In genomic region chr2:74619676-74620246, GRCm38 (mm10) we compare ENCODE assay signal across 30 mouse cellular contexts. TPM values are rescaled to one million over a fixed set of nuclear protein-coding genes. Genes with fewer than 3 reads are reported as not detected.
DNase-seq lines count a peak whose midpoint lies in the region; ATAC-seq and TF ChIP-seq lines count a peak whose summit lies in the region.
"Had no signal": no experiment of that assay in that cellular context is flagged by ENCODE, and none has a peak within 500 bp of the region (broad histone marks: within the 10 kb centered on the region; RNA-seq: fewer than 3 reads in every experiment).

No protein-coding gene starts in this region.

- no peak for ATAC-seq in intestine, embryonic 14.5 days (replicated peaks; ENCODE audit: low FRiP score, low TSS enrichment, low read depth)
- ATAC-seq in intestine, embryonic 15.5 days, result no peak
- ATAC-seq in embryonic facial prominence, embryonic 14.5 days (ENCODE audit: low read depth), result no peak
- ATAC-seq in limb, embryonic 12.5 days (ENCODE audit: insufficient number of reproducible peaks, insufficient read depth, low FRiP score, low TSS enrichment, low read depth), result peak; percentile 70; the same call in 1 of the 2 replicates
- peak; percentile 58 for ATAC-seq in limb, embryonic 14.5 days (ENCODE audit: low FRiP score, low read depth)
- ATAC-seq: forebrain, embryonic 14.5 days; forebrain, embryonic 16.5 days had no signal

- no peak for TF ChIP-seq POLR2A in limb, embryonic 14.5 days (IDR thresholded peaks at IDR 0.05; ENCODE audit: borderline replicate concordance, extremely low read depth, insufficient read depth, insufficient read length)

- WGBS in intestine, embryonic 14.5 days, result 81% methylated on average over 3 of the region's 3 CpGs
- 85% methylated on average over 3 of the region's 3 CpGs for WGBS in intestine, embryonic 15.5 days
- WGBS in embryonic facial prominence, embryonic 14.5 days, result 59% methylated on average over 3 of the region's 3 CpGs
- WGBS in limb, embryonic 12.5 days, result 31% methylated on average over 3 of the region's 3 CpGs
- 29% methylated on average over 3 of the region's 3 CpGs for WGBS in limb, embryonic 14.5 days

- peak overlapping the region; percentile 1; the same call in 1 of the 2 replicates for H3K4me2 ChIP-seq in intestine, embryonic 14.5 days (ENCODE audit: low read length)
- H3K4me2 ChIP-seq in intestine, embryonic 15.5 days (replicated peaks), result no peak overlapping the region
- H3K4me2 ChIP-seq in embryonic facial prominence, embryonic 14.5 days (ENCODE audit: low read depth, low read length), result peak overlapping the region; percentile 1; the same call in 1 of the 2 replicates
- H3K4me2 ChIP-seq in limb, embryonic 12.5 days, result peak overlapping the region; percentile 53
- H3K4me2 ChIP-seq in limb, embryonic 14.5 days (replicated peaks; ENCODE audit: low read depth, low read length, severe bottlenecking), result peak overlapping the region; percentile 47
- H3K4me2 ChIP-seq: embryonic facial prominence, embryonic 15.5 days; forebrain, embryonic 12.5 days had no signal

- no peak overlapping the region for H3K27ac ChIP-seq in intestine, embryonic 14.5 days (ENCODE audit: low read depth)
- no peak overlapping the region for H3K27ac ChIP-seq in intestine, embryonic 15.5 days
- no peak overlapping the region for H3K27ac ChIP-seq in embryonic facial prominence, embryonic 14.5 days (replicated peaks; ENCODE audit: low read depth, low read length)
- peak overlapping the region; percentile 95 for H3K27ac ChIP-seq in limb, embryonic 12.5 days
- H3K27ac ChIP-seq in limb, embryonic 14.5 days (replicated peaks; ENCODE audit: low read depth, low read length), result peak overlapping the region; percentile 87; the same call in 1 of the 2 replicates
- H3K27ac ChIP-seq: embryonic facial prominence, embryonic 15.5 days; forebrain, embryonic 10.5 days; forebrain, embryonic 12.5 days had no signal

- H3K9me3 ChIP-seq in intestine, embryonic 14.5 days (ENCODE audit: control insufficient read depth, low read length), result no peaks in the 10 kb centered on the region
- H3K9me3 ChIP-seq in intestine, embryonic 15.5 days, result no peaks in the 10 kb centered on the region
- no peaks in the 10 kb centered on the region for H3K9me3 ChIP-seq in embryonic facial prominence, embryonic 14.5 days (ENCODE audit: control insufficient read depth, low read length)
- no peaks in the 10 kb centered on the region for H3K9me3 ChIP-seq in limb, embryonic 12.5 days
- no peaks in the 10 kb centered on the region for H3K9me3 ChIP-seq in limb, embryonic 14.5 days (ENCODE audit: control insufficient read depth, low read length)
- H3K9me3 ChIP-seq: embryonic facial prominence, embryonic 15.5 days; forebrain, embryonic 10.5 days; forebrain, embryonic 12.5 days had no signal

- no peaks in the 10 kb centered on the region for H3K27me3 ChIP-seq in intestine, embryonic 14.5 days (replicated peaks; ENCODE audit: control insufficient read depth, insufficient read depth, low read length)
- no peaks in the 10 kb centered on the region for H3K27me3 ChIP-seq in intestine, embryonic 15.5 days (replicated peaks)
- no peaks in the 10 kb centered on the region for H3K27me3 ChIP-seq in embryonic facial prominence, embryonic 14.5 days (replicated peaks; ENCODE audit: control insufficient read depth, insufficient read depth, low read length)
- no peaks in the 10 kb centered on the region for H3K27me3 ChIP-seq in limb, embryonic 12.5 days
- no peaks in the 10 kb centered on the region for H3K27me3 ChIP-seq in limb, embryonic 14.5 days (ENCODE audit: control insufficient read depth, insufficient read depth, low read length)
- H3K27me3 ChIP-seq: embryonic facial prominence, embryonic 15.5 days; forebrain, embryonic 12.5 days had no signal

- H3K9ac ChIP-seq in intestine, embryonic 14.5 days (ENCODE audit: low read length), result no peak overlapping the region
- no peak overlapping the region for H3K9ac ChIP-seq in intestine, embryonic 15.5 days
- H3K9ac ChIP-seq in embryonic facial prominence, embryonic 14.5 days (ENCODE audit: low read depth, low read length), result no peak overlapping the region
- no peak overlapping the region for H3K9ac ChIP-seq in limb, embryonic 12.5 days (replicated peaks)
- H3K9ac ChIP-seq in limb, embryonic 14.5 days (ENCODE audit: low read depth, low read length, severe bottlenecking), result peak overlapping the region; percentile 6; the same call in 1 of the 2 replicates
- H3K9ac ChIP-seq: embryonic facial prominence, embryonic 15.5 days; forebrain, embryonic 12.5 days had no signal

- no peak for DNase-seq in intestine, embryonic 14.5 days (ENCODE audit: low spot score)
- DNase-seq in embryonic facial prominence, embryonic 14.5 days (ENCODE audit: low spot score), result peak; percentile 20
- DNase-seq in limb, embryonic 14.5 days (ENCODE audit: low spot score), result peak; percentile 69
- DNase-seq in left cerebral cortex, adult 18-20 months (ENCODE audit: low spot score in 2 of 2), result no peak
- no peak for DNase-seq in spleen, postnatal 36 days (ENCODE audit: low spot score in 2 of 2)
- DNase-seq in lung, adult 18-20 months, result no peak
- DNase-seq: adrenal gland, adult 2 months; adrenal gland, postnatal 10 days; adrenal gland, postnatal 25 days; cerebellum, adult 11 months; cerebellum, adult 18-20 months; cerebellum, adult 8-10 months; cerebellum, adult 9-11 months; cerebellum, postnatal 14 days; cerebellum, postnatal 36 days had no signal

- no peaks in the 10 kb centered on the region for H3K36me3 ChIP-seq in intestine, embryonic 14.5 days (ENCODE audit: control insufficient read depth, insufficient read depth, low read length)
- no peaks in the 10 kb centered on the region for H3K36me3 ChIP-seq in intestine, embryonic 15.5 days
- H3K36me3 ChIP-seq in embryonic facial prominence, embryonic 14.5 days (ENCODE audit: control insufficient read depth, insufficient read depth, low read length), result no peaks in the 10 kb centered on the region
- H3K36me3 ChIP-seq in limb, embryonic 12.5 days, result no peaks in the 10 kb centered on the region
- H3K36me3 ChIP-seq in limb, embryonic 14.5 days (ENCODE audit: control insufficient read depth, insufficient read depth, low read length), result no peaks in the 10 kb centered on the region
- H3K36me3 ChIP-seq: embryonic facial prominence, embryonic 15.5 days; forebrain, embryonic 10.5 days; forebrain, embryonic 12.5 days had no signal

- no peak overlapping the region for H3K4me3 ChIP-seq in intestine, embryonic 14.5 days (ENCODE audit: low read depth, low read length)
- no peak overlapping the region for H3K4me3 ChIP-seq in intestine, embryonic 15.5 days (replicated peaks)
- no peak overlapping the region for H3K4me3 ChIP-seq in embryonic facial prominence, embryonic 14.5 days (ENCODE audit: low read depth, low read length)
- no peak overlapping the region for H3K4me3 ChIP-seq in limb, embryonic 12.5 days (replicated peaks)
- no peak overlapping the region; the same call in 1 of the 2 replicates for H3K4me3 ChIP-seq in limb, embryonic 14.5 days (replicated peaks; ENCODE audit: low read length)
- H3K4me3 ChIP-seq: embryonic facial prominence, embryonic 15.5 days; erythroblast, embryonic 14.5 days; forebrain, embryonic 10.5 days; forebrain, embryonic 12.5 days had no signal

- no peaks in the 10 kb centered on the region for H3K4me1 ChIP-seq in intestine, embryonic 14.5 days (replicated peaks; ENCODE audit: control insufficient read depth, insufficient read depth, low read length)
- H3K4me1 ChIP-seq in intestine, embryonic 15.5 days (replicated peaks), result no peaks in the 10 kb centered on the region
- H3K4me1 ChIP-seq in embryonic facial prominence, embryonic 14.5 days (ENCODE audit: control insufficient read depth, insufficient read depth, low read length), result peaks cover 4% of the 10 kb centered on the region
- H3K4me1 ChIP-seq in limb, embryonic 12.5 days (replicated peaks), result peaks cover 24% of the 10 kb centered on the region
- H3K4me1 ChIP-seq in limb, embryonic 14.5 days (ENCODE audit: control insufficient read depth, insufficient read depth, low read length), result peaks cover 10% of the 10 kb centered on the region; the same call in 1 of the 2 replicates
- H3K4me1 ChIP-seq: embryonic facial prominence, embryonic 15.5 days; forebrain, embryonic 10.5 days; forebrain, embryonic 12.5 days had no signal

RNA-seq across cellular contexts. Expression of gene Evx2, which starts 39.6 kb away (rescaled TPM):
- not detected in 2 replicates for polyA plus RNA-seq in intestine, embryonic 14.5 days (2014; fragmentation: Nextera tagmentation; extraction: Ambion mirVana)
- polyA plus RNA-seq in intestine, embryonic 15.5 days (2015; fragmentation: Nextera tagmentation; extraction: Ambion mirVana), result 0.04 TPM in 1 of 2 replicates, not detected in the other
- not detected in 2 replicates for polyA plus RNA-seq in embryonic facial prominence, embryonic 14.5 days (2014; fragmentation: Nextera tagmentation; extraction: Ambion mirVana)
- polyA plus RNA-seq in limb, embryonic 12.5 days (2016; fragmentation: Nextera tagmentation; extraction: Ambion mirVana), result 6.8 and 8.3 TPM in 2 replicates
- 8.9 and 15.2 TPM in 2 replicates for polyA plus RNA-seq in limb, embryonic 14.5 days (2012; rRNA removed)
- 2.3 and 3.4 TPM in 2 replicates for polyA plus RNA-seq in limb, embryonic 14.5 days (2014; fragmentation: Nextera tagmentation; extraction: Ambion mirVana)
- not detected for total RNA-seq in left cerebral cortex, adult 18-20 months (2021)
- total RNA-seq: adrenal gland, adult 2 months; adrenal gland, postnatal 10 days; adrenal gland, postnatal 25 days; adrenal gland, postnatal 4 days; common myeloid progenitor, adult 5-6 weeks; ES-E14; MEL had no signal
- polyA plus RNA-seq: adrenal gland, adult 2 months; C2C12; embryonic facial prominence, embryonic 15.5 days; erythroblast, embryonic 14.5 days; forebrain, embryonic 10.5 days; forebrain, embryonic 12.5 days; forebrain, embryonic 14.5 days; forebrain, embryonic 16.5 days had no signal

RNA-seq across cellular contexts. Expression of gene Lnpk, which starts 40.5 kb away (rescaled TPM):
- polyA plus RNA-seq in intestine, embryonic 14.5 days (2014; fragmentation: Nextera tagmentation; extraction: Ambion mirVana), result 22.5 and 23.7 TPM in 2 replicates
- polyA plus RNA-seq in intestine, embryonic 15.5 days (2015; fragmentation: Nextera tagmentation; extraction: Ambion mirVana), result 19.0 and 25.7 TPM in 2 replicates
- polyA plus RNA-seq in embryonic facial prominence, embryonic 14.5 days (2014; fragmentation: Nextera tagmentation; extraction: Ambion mirVana), result 25.5 and 27.8 TPM in 2 replicates
- polyA plus RNA-seq in limb, embryonic 12.5 days (2016; fragmentation: Nextera tagmentation; extraction: Ambion mirVana), result 80.8 and 90.7 TPM in 2 replicates
- 26.5 and 27.4 TPM in 2 replicates for polyA plus RNA-seq in limb, embryonic 14.5 days (2012; rRNA removed)
- polyA plus RNA-seq in limb, embryonic 14.5 days (2014; fragmentation: Nextera tagmentation; extraction: Ambion mirVana), result 35.3 and 38.4 TPM in 2 replicates
- total RNA-seq in left cerebral cortex, adult 18-20 months (2021), result 10 to 100 TPM; 67.4 to 78.8 TPM

RNA-seq across cellular contexts. Expression of gene Hoxd13, which starts 48.3 kb away (rescaled TPM):
- polyA plus RNA-seq in intestine, embryonic 14.5 days (2014; fragmentation: Nextera tagmentation; extraction: Ambion mirVana), result not detected in 2 replicates
- 0.67 and 0.77 TPM in 2 replicates for polyA plus RNA-seq in intestine, embryonic 15.5 days (2015; fragmentation: Nextera tagmentation; extraction: Ambion mirVana)
- not detected in 2 replicates for polyA plus RNA-seq in embryonic facial prominence, embryonic 14.5 days (2014; fragmentation: Nextera tagmentation; extraction: Ambion mirVana)
- 81.8 and 88.0 TPM in 2 replicates for polyA plus RNA-seq in limb, embryonic 12.5 days (2016; fragmentation: Nextera tagmentation; extraction: Ambion mirVana)
- polyA plus RNA-seq in limb, embryonic 14.5 days (2012; rRNA removed), result 109 and 150 TPM in 2 replicates
- polyA plus RNA-seq in limb, embryonic 14.5 days (2014; fragmentation: Nextera tagmentation; extraction: Ambion mirVana), result 54.6 and 70.5 TPM in 2 replicates
- not detected for total RNA-seq in left cerebral cortex, adult 18-20 months (2021)
- total RNA-seq: adrenal gland, adult 2 months; adrenal gland, postnatal 10 days; adrenal gland, postnatal 25 days; adrenal gland, postnatal 4 days; common myeloid progenitor, adult 5-6 weeks; MEL had no signal
- polyA plus RNA-seq: adrenal gland, adult 2 months; C2C12; embryonic facial prominence, embryonic 11.5 days; embryonic facial prominence, embryonic 15.5 days; erythroblast, embryonic 14.5 days; forebrain, embryonic 10.5 days; forebrain, embryonic 12.5 days; forebrain, embryonic 14.5 days; forebrain, embryonic 16.5 days had no signal

RNA-seq across cellular contexts. Expression of gene Hoxd12, which starts 55.1 kb away (rescaled TPM):
- 0.24 and 0.34 TPM in 2 replicates for polyA plus RNA-seq in intestine, embryonic 14.5 days (2014; fragmentation: Nextera tagmentation; extraction: Ambion mirVana)
- 0.45 and 1.1 TPM in 2 replicates for polyA plus RNA-seq in intestine, embryonic 15.5 days (2015; fragmentation: Nextera tagmentation; extraction: Ambion mirVana)
- polyA plus RNA-seq in embryonic facial prominence, embryonic 14.5 days (2014; fragmentation: Nextera tagmentation; extraction: Ambion mirVana), result not detected in 2 replicates
- 113 and 130 TPM in 2 replicates for polyA plus RNA-seq in limb, embryonic 12.5 days (2016; fragmentation: Nextera tagmentation; extraction: Ambion mirVana)
- 43.3 and 58.3 TPM in 2 replicates for polyA plus RNA-seq in limb, embryonic 14.5 days (2012; rRNA removed)
- 38.4 and 53.0 TPM in 2 replicates for polyA plus RNA-seq in limb, embryonic 14.5 days (2014; fragmentation: Nextera tagmentation; extraction: Ambion mirVana)
- total RNA-seq in left cerebral cortex, adult 18-20 months (2021), result not detected
- total RNA-seq: adrenal gland, adult 2 months; adrenal gland, postnatal 10 days; adrenal gland, postnatal 25 days; adrenal gland, postnatal 4 days; common myeloid progenitor, adult 5-6 weeks; ES-E14; MEL had no signal
- polyA plus RNA-seq: adrenal gland, adult 2 months; brain, embryonic 14.5 days; C2C12; embryonic facial prominence, embryonic 11.5 days; embryonic facial prominence, embryonic 15.5 days; erythroblast, embryonic 14.5 days; forebrain, embryonic 10.5 days; forebrain, embryonic 12.5 days; forebrain, embryonic 14.5 days; forebrain, embryonic 16.5 days had no signal

RNA-seq across cellular contexts. Expression of gene Hoxd11, which starts 59.6 kb away (rescaled TPM):
- 3.6 and 4.2 TPM in 2 replicates for polyA plus RNA-seq in intestine, embryonic 14.5 days (2014; fragmentation: Nextera tagmentation; extraction: Ambion mirVana)
- 1.2 and 2.3 TPM in 2 replicates for polyA plus RNA-seq in intestine, embryonic 15.5 days (2015; fragmentation: Nextera tagmentation; extraction: Ambion mirVana)
- not detected in 2 replicates for polyA plus RNA-seq in embryonic facial prominence, embryonic 14.5 days (2014; fragmentation: Nextera tagmentation; extraction: Ambion mirVana)
- 55.4 and 62.0 TPM in 2 replicates for polyA plus RNA-seq in limb, embryonic 12.5 days (2016; fragmentation: Nextera tagmentation; extraction: Ambion mirVana)
- polyA plus RNA-seq in limb, embryonic 14.5 days (2012; rRNA removed), result 40.0 and 60.8 TPM in 2 replicates
- polyA plus RNA-seq in limb, embryonic 14.5 days (2014; fragmentation: Nextera tagmentation; extraction: Ambion mirVana), result 21.4 and 30.0 TPM in 2 replicates
- not detected for total RNA-seq in left cerebral cortex, adult 18-20 months (2021)
- total RNA-seq: adrenal gland, adult 2 months; adrenal gland, postnatal 10 days; adrenal gland, postnatal 25 days; common myeloid progenitor, adult 5-6 weeks; MEL had no signal
- polyA plus RNA-seq: adrenal gland, adult 2 months; brain, embryonic 14.5 days; C2C12; embryonic facial prominence, embryonic 11.5 days; embryonic facial prominence, embryonic 15.5 days; erythroblast, embryonic 14.5 days; forebrain, embryonic 10.5 days; forebrain, embryonic 12.5 days; forebrain, embryonic 14.5 days; forebrain, embryonic 16.5 days had no signal

Comparison
In these comparisons a context has a peak if more than half of its experiments do, and no peak if none do; other contexts are left out.
1. ATAC-seq: peak in limb, embryonic 12.5 days (single experiment) and limb, embryonic 14.5 days (single experiment); none in intestine, embryonic 14.5 days (single experiment), intestine, embryonic 15.5 days (single experiment) and embryonic facial prominence, embryonic 14.5 days (single experiment).
2. DNase-seq: peak in embryonic facial prominence, embryonic 14.5 days (single experiment) and limb, embryonic 14.5 days (single experiment); none in intestine, embryonic 14.5 days (single experiment), left cerebral cortex, adult 18-20 months (0 of 2), spleen, postnatal 36 days (0 of 2) and lung, adult 18-20 months (0 of 2).
3. H3K27ac ChIP-seq: peak in limb, embryonic 12.5 days (single experiment) and limb, embryonic 14.5 days (single experiment); none in intestine, embryonic 14.5 days (single experiment), intestine, embryonic 15.5 days (single experiment) and embryonic facial prominence, embryonic 14.5 days (single experiment).
4. RNA of gene Hoxd13, which starts 48.3 kb away (polyA plus RNA-seq): 54.6 to 150 TPM in limb, embryonic 14.5 days and 81.8 to 88.0 TPM in limb, embryonic 12.5 days; 0.67 to 0.77 TPM in intestine, embryonic 15.5 days, not detected in intestine, embryonic 14.5 days and not detected in embryonic facial prominence, embryonic 14.5 days; every median in the first group is over 10 times any median in the second.